Mouse (Mus musculus): ENCODE data around the gene Sez6l2. TPM values are rescaled to one million over a fixed set of nuclear protein-coding genes. Genes with fewer than 3 reads are reported as not detected.

Gene Sez6l2
- polyA plus RNA-seq, 1 experiment = not detected

DNA sequence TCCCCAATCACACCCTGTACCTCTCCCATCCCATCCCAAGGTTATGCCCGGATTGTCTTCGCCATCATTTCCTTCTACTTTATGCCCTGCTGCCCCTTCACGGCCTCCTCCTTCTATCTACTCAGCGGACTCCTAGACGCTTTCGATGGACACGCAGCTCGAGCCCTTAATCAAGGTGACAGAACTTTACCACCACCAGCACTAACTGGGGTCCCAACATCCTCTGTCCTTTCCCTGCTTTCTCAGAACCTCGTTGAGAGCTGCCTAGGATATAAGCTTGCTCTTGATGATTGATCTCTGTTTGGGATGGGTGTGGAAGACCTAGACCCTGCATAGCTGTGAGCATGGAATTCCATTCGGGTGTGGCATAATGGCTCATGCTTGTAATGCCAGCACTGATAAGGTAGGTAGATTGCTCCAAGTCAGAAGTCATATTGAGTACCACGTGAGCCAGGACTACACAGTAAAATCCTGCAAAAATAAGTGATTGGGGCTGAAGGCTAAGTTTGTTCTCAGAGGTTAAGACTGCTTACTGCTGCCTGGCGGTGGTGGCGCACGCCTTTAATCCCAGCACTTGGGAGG is 26.6 kb downstream of the Sez6l2 start:
- no peak for TF ChIP-seq CTCF (IDR thresholded peaks at IDR 0.05; ENCODE audit: borderline replicate concordance, insufficient read depth, low read length)
- TF ChIP-seq POLR2A (IDR thresholded peaks at IDR 0.05; ENCODE audit: low read depth, low read length) = 0 out of 2 replicates have a peak, but pooled peaks have one; percentile 10
- Histone ChIP-seq H3K4me1 (ENCODE audit: control insufficient read depth, insufficient read depth, low read length) (no peaks in the 10 kb centered on the region), H3K27ac (ENCODE audit: insufficient read depth, low read length) (0 out of 2 replicates have a peak overlapping the region, but pooled peaks have one; percentile 24), H3K4me3 (ENCODE audit: insufficient read depth, low read length) (peak overlapping the region; percentile 98)

DNA sequence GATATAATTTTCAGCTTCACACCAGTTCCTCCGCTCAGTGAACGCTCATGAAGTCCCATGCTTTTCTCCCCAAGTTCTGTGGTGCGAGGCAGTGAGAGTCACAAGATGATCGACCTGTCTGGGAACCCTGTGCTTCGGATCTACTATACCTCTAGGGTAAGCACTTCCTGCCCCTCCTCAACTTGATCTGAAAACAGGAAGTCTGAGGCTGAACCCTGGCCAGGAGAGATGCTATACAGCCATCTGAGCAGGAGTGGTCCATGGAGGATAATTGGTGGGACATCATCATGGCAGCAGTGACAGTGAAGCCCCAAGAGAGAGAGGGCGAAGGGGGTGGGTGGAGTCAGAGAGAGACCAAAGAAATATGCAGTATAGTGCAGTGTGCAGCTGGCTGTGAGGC is 28.5 kb downstream of the Sez6l2 start:
- Histone ChIP-seq H3K4me1 (ENCODE audit: control insufficient read depth, insufficient read depth, low read length) (no peaks in the 10 kb centered on the region), H3K4me3 (ENCODE audit: insufficient read depth, low read length) (no peak overlapping the region), H3K27ac (ENCODE audit: insufficient read depth, low read length) (no peak overlapping the region)
- TF ChIP-seq POLR2A (IDR thresholded peaks at IDR 0.05; ENCODE audit: low read depth, low read length) (no peak), CTCF (IDR thresholded peaks at IDR 0.05; ENCODE audit: borderline replicate concordance, insufficient read depth, low read length) (no peak)

DNA sequence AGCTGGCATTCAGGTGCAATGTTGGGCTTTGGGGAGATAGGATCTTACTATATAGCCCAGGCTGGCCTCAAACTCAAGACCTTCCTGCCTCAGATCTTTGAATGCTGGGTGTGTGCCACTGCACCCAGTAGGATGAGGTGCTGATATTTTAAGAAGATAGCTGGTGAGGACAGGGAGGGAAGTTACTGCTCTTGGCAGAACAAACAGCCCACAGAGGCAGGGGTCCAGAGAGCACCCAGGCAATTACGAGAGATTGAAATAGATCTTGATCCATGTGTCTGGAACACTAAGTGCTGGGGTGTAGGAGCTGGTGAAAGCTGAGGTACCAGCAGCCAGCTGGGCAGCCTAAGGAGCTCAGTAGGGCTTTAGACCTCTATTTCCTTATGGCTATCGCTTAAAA is 31.2 kb downstream of the Sez6l2 start:
- Histone ChIP-seq H3K27ac (ENCODE audit: insufficient read depth, low read length) (no peak overlapping the region), H3K4me3 (ENCODE audit: insufficient read depth, low read length) (no peak overlapping the region), H3K4me1 (ENCODE audit: control insufficient read depth, insufficient read depth, low read length) (no peaks in the 10 kb centered on the region)
- TF ChIP-seq CTCF (IDR thresholded peaks at IDR 0.05; ENCODE audit: borderline replicate concordance, insufficient read depth, low read length) (no peak), POLR2A (IDR thresholded peaks at IDR 0.05; ENCODE audit: low read depth, low read length) (no peak)

DNA sequence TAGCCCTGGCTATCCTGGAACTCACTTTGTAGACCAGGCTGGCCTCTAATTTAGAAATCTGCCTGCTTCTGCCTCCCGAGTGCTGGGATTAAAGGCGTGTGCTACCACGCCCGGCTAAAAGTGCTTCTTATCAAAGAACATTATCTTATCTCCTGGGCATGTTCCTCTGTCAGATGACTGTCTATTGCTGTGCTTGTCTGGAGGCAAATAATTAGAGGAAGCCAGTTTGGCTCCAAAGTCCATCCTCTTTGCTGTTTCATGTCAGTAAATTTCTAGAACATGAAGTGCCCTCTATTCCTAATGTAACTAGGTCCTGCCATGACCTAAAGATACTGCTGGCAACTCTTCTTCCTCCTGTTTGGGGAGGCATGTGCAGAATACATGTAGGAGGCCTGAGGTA is 31.7 kb downstream of the Sez6l2 start:
- Histone ChIP-seq H3K27ac (ENCODE audit: insufficient read depth, low read length) (no peak overlapping the region), H3K4me3 (ENCODE audit: insufficient read depth, low read length) (no peak overlapping the region), H3K4me1 (ENCODE audit: control insufficient read depth, insufficient read depth, low read length) (no peaks in the 10 kb centered on the region)
- TF ChIP-seq POLR2A (IDR thresholded peaks at IDR 0.05; ENCODE audit: low read depth, low read length) (no peak), CTCF (IDR thresholded peaks at IDR 0.05; ENCODE audit: borderline replicate concordance, insufficient read depth, low read length) (no peak)

DNA sequence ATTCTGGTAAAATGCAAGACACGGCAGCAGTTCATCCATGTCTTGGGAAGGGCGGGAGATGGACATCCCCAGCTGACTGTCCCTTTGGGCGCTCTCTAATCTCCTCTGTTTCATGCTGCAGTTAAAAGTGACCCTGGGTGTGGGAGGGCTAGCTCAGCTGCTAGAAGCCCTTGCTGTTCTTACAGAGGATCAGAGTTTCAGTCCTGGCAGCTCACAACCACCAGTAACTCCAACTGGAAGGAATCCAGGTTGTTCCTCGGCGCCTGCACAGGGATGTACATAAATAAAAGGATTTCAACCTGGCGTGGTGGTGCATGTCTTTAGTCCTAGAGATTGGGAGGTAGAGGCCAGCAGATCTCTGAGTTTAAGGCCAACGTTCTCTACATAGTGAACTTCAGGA is 32.8 kb downstream of the Sez6l2 start:
- no peak overlapping the region for H3K4me3 ChIP-seq (ENCODE audit: insufficient read depth, low read length)
- no peaks in the 10 kb centered on the region for H3K4me1 ChIP-seq (ENCODE audit: control insufficient read depth, insufficient read depth, low read length)
- no peak overlapping the region for H3K27ac ChIP-seq (ENCODE audit: insufficient read depth, low read length)
- TF ChIP-seq CTCF (IDR thresholded peaks at IDR 0.05; ENCODE audit: borderline replicate concordance, insufficient read depth, low read length) (no peak), POLR2A (IDR thresholded peaks at IDR 0.05; ENCODE audit: low read depth, low read length) (no peak)

DNA sequence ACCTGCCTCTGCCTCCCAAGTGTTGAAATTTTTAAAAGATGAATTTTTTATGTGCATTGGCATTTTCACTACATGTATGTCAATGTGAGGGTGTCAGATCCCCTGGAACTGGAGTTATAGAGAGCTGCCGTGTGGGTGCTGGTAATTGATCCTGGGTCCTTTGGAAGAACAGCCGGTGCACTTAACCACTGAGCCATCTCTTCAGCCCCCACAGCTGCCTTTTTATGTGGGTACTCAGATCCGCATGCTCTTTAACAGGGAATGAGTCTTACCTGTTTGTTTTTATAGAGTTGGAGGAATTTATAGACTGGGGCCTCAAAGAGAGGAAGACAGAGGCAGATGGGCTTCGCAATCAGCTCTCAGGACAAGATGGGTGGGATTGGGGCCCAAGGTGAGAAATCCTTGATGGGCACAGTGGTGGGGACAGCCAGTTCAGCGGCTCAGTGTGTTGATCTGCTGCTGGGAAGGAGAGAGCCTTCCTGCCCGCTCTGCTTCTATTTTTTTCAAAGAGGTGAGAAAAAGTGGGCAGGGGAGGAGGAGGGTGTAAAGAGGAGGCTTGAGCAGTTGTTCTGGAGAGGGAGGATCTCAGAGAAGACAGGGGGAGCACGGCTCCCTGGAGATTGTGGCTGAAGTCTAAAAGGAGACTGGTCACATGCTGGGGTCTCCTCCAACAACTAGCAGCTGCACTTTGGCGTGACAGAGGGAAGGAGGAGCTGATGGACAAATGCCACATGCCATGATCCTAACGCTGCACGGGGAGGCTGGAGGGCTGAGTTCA is 34.5 kb downstream of the Sez6l2 start:
- no peak overlapping the region for H3K27ac ChIP-seq (ENCODE audit: insufficient read depth, low read length)
- H3K4me1 ChIP-seq (ENCODE audit: control insufficient read depth, insufficient read depth, low read length) = no peaks in the 10 kb centered on the region
- H3K4me3 ChIP-seq (ENCODE audit: insufficient read depth, low read length) = no peak overlapping the region
- TF ChIP-seq POLR2A (IDR thresholded peaks at IDR 0.05; ENCODE audit: low read depth, low read length) (no peak), CTCF (IDR thresholded peaks at IDR 0.05; ENCODE audit: borderline replicate concordance, insufficient read depth, low read length) (no peak)

DNA sequence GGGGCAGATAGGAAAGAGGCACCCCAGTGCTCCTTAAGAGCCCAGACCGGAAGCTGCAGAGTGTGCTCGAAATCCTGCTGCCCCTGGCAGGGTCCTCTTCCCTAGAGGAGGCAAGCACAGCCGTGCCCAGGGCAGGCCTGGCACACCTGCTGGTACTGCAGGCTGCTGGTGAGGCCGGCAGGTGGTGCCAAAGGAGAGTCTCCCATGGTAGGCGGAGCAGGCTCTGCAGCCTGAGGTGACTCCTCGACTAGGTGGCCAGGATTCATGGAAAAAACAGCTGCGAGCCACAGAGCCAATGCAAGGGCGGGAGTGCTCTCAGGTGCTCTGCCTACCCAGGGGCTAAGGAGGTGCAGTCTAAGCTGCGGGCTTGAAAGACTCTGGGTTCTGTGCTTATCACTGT is 36.0 kb downstream of the Sez6l2 start:
- no peak for TF ChIP-seq POLR2A (IDR thresholded peaks at IDR 0.05; ENCODE audit: low read depth, low read length)
- TF ChIP-seq CTCF (IDR thresholded peaks at IDR 0.05; ENCODE audit: borderline replicate concordance, insufficient read depth, low read length) = peak; percentile 43; the same call in 1 of the 2 replicates
- Histone ChIP-seq H3K4me3 (ENCODE audit: insufficient read depth, low read length) (no peak overlapping the region), H3K4me1 (ENCODE audit: control insufficient read depth, insufficient read depth, low read length) (no peaks in the 10 kb centered on the region), H3K27ac (ENCODE audit: insufficient read depth, low read length) (no peak overlapping the region)

DNA sequence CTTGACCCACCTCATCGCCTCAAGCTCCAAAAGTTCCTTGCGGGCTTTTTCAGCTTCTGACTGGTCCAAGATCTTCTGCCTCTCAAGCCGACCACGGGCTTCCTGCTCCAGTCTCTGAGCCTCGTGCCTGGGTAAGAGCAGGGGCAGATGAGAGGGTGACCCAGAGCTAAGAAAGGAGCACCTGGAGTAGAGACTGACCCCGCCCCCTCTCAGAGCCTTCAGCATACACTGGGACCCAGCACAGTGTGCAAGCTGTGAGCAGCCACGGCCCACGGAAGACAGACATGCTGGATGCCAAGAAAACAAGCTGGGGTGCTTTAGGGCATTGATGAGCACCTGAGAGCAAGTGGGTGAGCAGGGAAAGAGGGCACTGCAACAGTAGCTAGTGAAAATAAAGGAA is 38.5 kb downstream of the Sez6l2 start:
- Histone ChIP-seq H3K4me3 (ENCODE audit: insufficient read depth, low read length) (no peak overlapping the region), H3K27ac (ENCODE audit: insufficient read depth, low read length) (no peak overlapping the region), H3K4me1 (ENCODE audit: control insufficient read depth, insufficient read depth, low read length) (no peaks in the 10 kb centered on the region)
- no peak for TF ChIP-seq CTCF (IDR thresholded peaks at IDR 0.05; ENCODE audit: borderline replicate concordance, insufficient read depth, low read length)
- TF ChIP-seq POLR2A (IDR thresholded peaks at IDR 0.05; ENCODE audit: low read depth, low read length) = no peak

DNA sequence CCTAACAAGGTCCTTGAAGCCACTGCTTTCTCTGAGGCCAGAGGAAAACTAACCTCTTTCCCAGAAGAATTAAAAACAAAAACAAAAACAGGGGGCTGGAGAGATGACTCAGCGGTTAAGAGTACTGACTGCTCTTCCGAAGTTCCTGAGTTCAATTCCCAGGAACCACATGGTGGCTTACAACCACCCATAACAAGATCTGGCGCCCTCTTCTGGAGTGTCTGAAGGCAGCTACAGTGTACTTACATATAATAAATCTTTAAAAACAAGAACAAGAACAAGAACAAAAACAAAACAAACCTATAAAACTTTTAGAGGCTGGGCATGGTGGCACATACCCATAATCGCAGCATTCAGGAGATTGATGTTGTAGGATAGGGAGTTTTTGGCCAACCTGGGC is 46.1 kb downstream of the Sez6l2 start:
- TF ChIP-seq CTCF (IDR thresholded peaks at IDR 0.05; ENCODE audit: borderline replicate concordance, insufficient read depth, low read length) = no peak
- no peak for TF ChIP-seq POLR2A (IDR thresholded peaks at IDR 0.05; ENCODE audit: low read depth, low read length)
- no peak overlapping the region for H3K4me3 ChIP-seq (ENCODE audit: insufficient read depth, low read length)
- no peak overlapping the region for H3K27ac ChIP-seq (ENCODE audit: insufficient read depth, low read length)
- H3K4me1 ChIP-seq (ENCODE audit: control insufficient read depth, insufficient read depth, low read length) = no peaks in the 10 kb centered on the region

DNA sequence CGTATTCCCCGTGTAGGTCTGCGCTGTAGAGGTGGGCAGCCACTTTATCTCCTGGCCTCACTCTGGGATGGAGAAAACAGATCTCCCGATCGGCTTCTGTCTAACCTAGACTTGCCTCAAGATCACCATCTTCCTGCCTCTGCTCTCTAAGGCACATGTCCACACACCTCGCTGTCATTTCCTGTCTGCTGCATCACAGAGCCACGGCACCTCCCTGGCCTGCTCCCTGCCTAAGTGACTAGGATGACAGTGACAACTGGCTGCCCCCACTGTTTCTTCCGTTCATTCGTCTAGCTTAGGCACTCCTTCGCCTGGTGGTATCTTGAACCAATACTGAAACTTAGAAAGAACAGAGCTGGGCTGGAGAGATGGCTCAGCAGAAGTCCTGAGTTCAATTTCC is 49.2 kb downstream of the Sez6l2 start:
- no peak overlapping the region for H3K27ac ChIP-seq (ENCODE audit: insufficient read depth, low read length)
- no peaks in the 10 kb centered on the region for H3K4me1 ChIP-seq (ENCODE audit: control insufficient read depth, insufficient read depth, low read length)
- no peak overlapping the region for H3K4me3 ChIP-seq (ENCODE audit: insufficient read depth, low read length)
- TF ChIP-seq CTCF (IDR thresholded peaks at IDR 0.05; ENCODE audit: borderline replicate concordance, insufficient read depth, low read length) (no peak), POLR2A (IDR thresholded peaks at IDR 0.05; ENCODE audit: low read depth, low read length) (no peak)

All from embryonic fibroblast, embryonic 13.5 days (primary cell).